Mouse (Mus musculus) myocyte (in vitro differentiated cells): ENCODE data around the gene Mill2.

Source experiments
- CEBPB ChIP-seq: IDR thresholded peaks from 2 replicates; pipeline ENCODE4 v1.6.1; 2011; ENCODE audit warnings: mild to moderate bottlenecking, moderate library complexity; ENCODE audit not compliant: poor library complexity, insufficient read depth, severe bottlenecking
- MAX ChIP-seq: IDR thresholded peaks from one replicate; pipeline ENCODE4 v1.6.1; 2011; ENCODE audit warnings: low read depth, mild to moderate bottlenecking, control low read depth
- POLR2A ChIP-seq: IDR thresholded peaks from one replicate; pipeline ENCODE4 v1.6.1; 2011; ENCODE audit warnings: low read depth, mild to moderate bottlenecking, control low read depth, moderate library complexity; ENCODE audit not compliant: insufficient read length
- POLR2AphosphoS2 ChIP-seq: IDR thresholded peaks from one replicate; pipeline ENCODE4 v1.6.1; 2011; ENCODE audit warnings: low read depth, control low read depth; ENCODE audit not compliant: insufficient read length
- USF1 ChIP-seq: IDR thresholded peaks from one replicate; pipeline ENCODE4 v1.6.1; 2011; ENCODE audit warnings: low read depth, mild to moderate bottlenecking, control low read depth, moderate library complexity

DNA sequence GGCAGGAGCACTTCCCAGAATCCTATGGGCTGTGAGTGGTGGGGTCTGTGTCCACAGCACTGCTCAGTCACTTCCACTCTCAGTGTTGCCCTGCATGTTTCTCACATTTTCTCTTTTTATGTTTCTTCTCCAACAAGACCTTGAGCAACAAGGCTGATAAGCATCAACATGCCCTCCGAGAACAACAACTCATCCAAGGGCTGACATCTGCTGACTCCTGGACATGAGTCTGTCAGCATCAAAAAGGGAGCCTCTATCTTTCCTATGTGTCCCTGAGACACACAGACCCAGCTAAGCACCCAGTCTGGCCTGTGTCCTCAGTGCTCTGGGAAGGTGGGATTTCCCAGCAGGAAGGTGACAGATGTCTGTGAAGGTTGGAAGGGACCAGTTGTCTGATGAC is 41.3 kb upstream of the Mill2 start, which contains the start of gene Psg19:
- TF ChIP-seq CEBPB (no peak), POLR2AphosphoS2 (no peak), MAX (no peak), USF1 (no peak), POLR2A (no peak)
